Mouse (Mus musculus) MEL (cell line): ENCODE results near the gene Mbd3.

ENCODE experiments used
- CTCF ChIP-seq, 3 experiments: IDR thresholded peaks in 2 of 3; conservative IDR thresholded peaks in 1 of 3; 2 replicates each; pipeline ENCODE4 v1.5.1; 2011 to 2012; ENCODE audit warnings: low read length in 3 of 3, low read depth in 2 of 3, mild to moderate bottlenecking in 2 of 3, improper control_type of control experiment in 1 of 3, inconsistent platforms in 1 of 3, mixed read lengths in 1 of 3, moderate library complexity in 1 of 3; ENCODE audit not compliant: control insufficient read depth in 1 of 3, insufficient read depth in 1 of 3, poor library complexity in 1 of 3, severe bottlenecking in 1 of 3
- EP300 ChIP-seq, 2 experiments: IDR thresholded peaks; 2 replicates each; pipeline ENCODE4 v1.6.1; 2011; ENCODE audit warnings: improper control_type of control experiment in 2 of 2, low read length in 2 of 2, low read depth in 1 of 2, mild to moderate bottlenecking in 1 of 2
- POLR2A ChIP-seq, 2 experiments: IDR thresholded peaks; 2 replicates each; pipeline ENCODE4 v1.6.1; 2011 to 2012; ENCODE audit warnings: low read length in 2 of 2, mild to moderate bottlenecking in 2 of 2, control low read depth in 1 of 2, improper control_type of control experiment in 1 of 2, low read depth in 1 of 2, moderate library complexity in 1 of 2; ENCODE audit not compliant: control insufficient read depth in 1 of 2, insufficient read depth in 1 of 2, poor library complexity in 1 of 2

- TF ChIP-seq POLR2A (IDR thresholded peaks at IDR 0.05; ENCODE audit: control insufficient read depth in 1 of 2, insufficient read depth in 1 of 2, low read depth in 1 of 2, low read length in 2 of 2, poor library complexity in 1 of 2) (no peak), EP300 (IDR thresholded peaks at IDR 0.05; ENCODE audit: low read depth in 1 of 2, low read length in 2 of 2) (no peak; a peak in 1 of 4 replicates), CTCF (IDR thresholded peaks at IDR 0.05 in 2 of 3, conservative IDR thresholded peaks at IDR 0.05 in 1 of 3; ENCODE audit: control insufficient read depth in 1 of 3, insufficient read depth in 1 of 3, low read depth in 2 of 3, low read length in 3 of 3, poor library complexity in 1 of 3, severe bottlenecking in 1 of 3) (no peak)
Measured at GRCm38 (mm10) chr10:80400704-80401161, 1.4 kb upstream of the Mbd3 start.
